In genomic region chr19:56571234-56571633, GRCm38 (mm10) we compare ENCODE assay signal across 24 mouse cellular contexts. TPM values are rescaled to one million over a fixed set of nuclear protein-coding genes. Genes with fewer than 3 reads are reported as not detected.
DNase-seq lines count a peak whose midpoint lies in the region; ATAC-seq and TF ChIP-seq lines count a peak whose summit lies in the region.
"Had no signal": no experiment of that assay in that cellular context is flagged by ENCODE, and none has a peak within 500 bp of the region (broad histone marks: within the 10 kb centered on the region; RNA-seq: fewer than 3 reads in every experiment).

No protein-coding gene starts in this region.

- peaks cover 23% of the 10 kb centered on the region for H3K79me2 ChIP-seq in MEL (ENCODE audit: control insufficient read depth, insufficient read depth, low read length, poor library complexity)

- DNase-seq in liver: no peak
- peak; percentile 65 for DNase-seq in retina, adult 2 months (ENCODE audit: low read depth, low spot score)
- DNase-seq in retina, embryonic 14.5 days (ENCODE audit: low spot score): no peak
- DNase-seq in MEL (ENCODE audit: low read depth, low spot score): peak; percentile 63
- DNase-seq in urinary bladder, postnatal 36 days (ENCODE audit: low spot score in 2 of 2): no peak
- DNase-seq in layer of hippocampus, adult 11-12 months (ENCODE audit: low spot score): no peak
- DNase-seq: adrenal gland, adult 8-10 months; adrenal gland, postnatal 25 days; cerebellum, adult 11-12 months; cerebellum, adult 8-10 months; cerebellum, postnatal 36 days; embryo, embryonic 11 days; gastrocnemius, postnatal 25 days; heart, postnatal 14 days had no signal

- TF ChIP-seq EP300 in MEL (IDR thresholded peaks at IDR 0.05; ENCODE audit: low read depth in 1 of 2, low read length in 2 of 2): peak; percentile 40 to 53; a peak in 1 of 4 replicates

- 34% methylated on average over 2 of the region's 2 CpGs for WGBS in liver, embryonic 16.5 days (ENCODE audit: insufficient replicate concordance)

- TF ChIP-seq RAD21 in MEL (IDR thresholded peaks at IDR 0.05; ENCODE audit: low read depth, low read length): no peak

- H3K27ac ChIP-seq in liver, embryonic 16.5 days (ENCODE audit: low read length): no peak overlapping the region
- no peak overlapping the region for H3K27ac ChIP-seq in MEL (ENCODE audit: control insufficient read depth, low read depth, low read length)
- H3K27ac ChIP-seq: embryonic facial prominence, embryonic 10.5 days; embryonic facial prominence, embryonic 13.5 days; forebrain, embryonic 12.5 days; forebrain, embryonic 15.5 days; heart, embryonic 10.5 days; heart, embryonic 13.5 days; hindbrain, embryonic 12.5 days; hindbrain, embryonic 15.5 days had no signal

- H3K4me2 ChIP-seq in liver, embryonic 16.5 days (ENCODE audit: low read depth, low read length): no peak overlapping the region
- H3K4me2 ChIP-seq: embryonic facial prominence, embryonic 13.5 days; forebrain, embryonic 12.5 days; forebrain, embryonic 15.5 days; heart, embryonic 13.5 days; hindbrain, embryonic 12.5 days; hindbrain, embryonic 15.5 days had no signal

- no peaks in the 10 kb centered on the region for H3K9me3 ChIP-seq in liver, embryonic 16.5 days (replicated peaks; ENCODE audit: control insufficient read depth, low read length)
- H3K9me3 ChIP-seq in MEL (replicated peaks; ENCODE audit: insufficient read depth, low read length): no peaks in the 10 kb centered on the region
- H3K9me3 ChIP-seq: embryonic facial prominence, embryonic 10.5 days; embryonic facial prominence, embryonic 13.5 days; forebrain, embryonic 12.5 days; forebrain, embryonic 15.5 days; heart, embryonic 10.5 days; heart, embryonic 13.5 days; hindbrain, embryonic 12.5 days; hindbrain, embryonic 15.5 days had no signal

- peaks cover 3% of the 10 kb centered on the region; the same call in 1 of the 2 replicates for H3K36me3 ChIP-seq in liver, embryonic 16.5 days (ENCODE audit: control insufficient read depth, insufficient read depth)
- peaks cover 14 to 35% of the 10 kb centered on the region in 2 experiments for H3K36me3 ChIP-seq in MEL (ENCODE audit: control insufficient read depth in 1 of 2, insufficient read depth in 2 of 2, low read length in 2 of 2)

- H3K4me3 ChIP-seq in liver, embryonic 16.5 days (ENCODE audit: low read depth, low read length): no peak overlapping the region
- H3K4me3 ChIP-seq in MEL (ENCODE audit: control insufficient read depth in 1 of 2, insufficient read depth in 1 of 2, low read depth in 2 of 2, low read length in 2 of 2): no peak overlapping the region
- H3K4me3 ChIP-seq: embryonic facial prominence, embryonic 10.5 days; embryonic facial prominence, embryonic 13.5 days; erythroblast, embryonic 14.5 days; forebrain, embryonic 12.5 days; forebrain, embryonic 15.5 days; heart, embryonic 10.5 days; heart, embryonic 13.5 days; hindbrain, embryonic 12.5 days; hindbrain, embryonic 15.5 days had no signal

- H3K4me1 ChIP-seq in liver, embryonic 16.5 days (ENCODE audit: control insufficient read depth, low read depth, low read length): peaks cover 7% of the 10 kb centered on the region
- peaks cover 8 to 11% of the 10 kb centered on the region in 2 experiments for H3K4me1 ChIP-seq in MEL (ENCODE audit: control insufficient read depth in 1 of 2, insufficient read depth in 2 of 2, low read length in 2 of 2)
- H3K4me1 ChIP-seq: embryonic facial prominence, embryonic 10.5 days; embryonic facial prominence, embryonic 13.5 days; hindbrain, embryonic 15.5 days had no signal

- no peak overlapping the region for H3K9ac ChIP-seq in liver, embryonic 16.5 days (ENCODE audit: low read depth, low read length)
- no peak overlapping the region for H3K9ac ChIP-seq in MEL (ENCODE audit: control insufficient read depth, low read depth, low read length, poor library complexity, severe bottlenecking)
- H3K9ac ChIP-seq: embryonic facial prominence, embryonic 13.5 days; forebrain, embryonic 12.5 days; forebrain, embryonic 15.5 days; heart, embryonic 13.5 days; hindbrain, embryonic 12.5 days; hindbrain, embryonic 15.5 days had no signal

- H3K27me3 ChIP-seq in liver, embryonic 16.5 days (ENCODE audit: control insufficient read depth, insufficient read depth, low read depth, low read length): no peaks in the 10 kb centered on the region
- no peaks in the 10 kb centered on the region for H3K27me3 ChIP-seq in MEL (ENCODE audit: control insufficient read depth in 1 of 2, insufficient read depth in 2 of 2, low read length in 2 of 2)
- H3K27me3 ChIP-seq: embryonic facial prominence, embryonic 13.5 days; forebrain, embryonic 12.5 days; forebrain, embryonic 15.5 days; heart, embryonic 13.5 days; hindbrain, embryonic 12.5 days; hindbrain, embryonic 15.5 days had no signal

- no peak for TF ChIP-seq POLR2A in MEL (IDR thresholded peaks at IDR 0.05; ENCODE audit: control insufficient read depth in 1 of 2, insufficient read depth in 1 of 2, low read depth in 1 of 2, low read length in 2 of 2, poor library complexity in 1 of 2)

- ATAC-seq in liver, embryonic 16.5 days (ENCODE audit: low read depth): peak; percentile 48; the same call in 1 of the 2 replicates
- ATAC-seq: forebrain, embryonic 15.5 days had no signal

- TF ChIP-seq CTCF in MEL (IDR thresholded peaks at IDR 0.05 in 2 of 3, conservative IDR thresholded peaks at IDR 0.05 in 1 of 3; ENCODE audit: control insufficient read depth in 1 of 3, insufficient read depth in 1 of 3, low read depth in 2 of 3, low read length in 3 of 3, poor library complexity in 1 of 3, severe bottlenecking in 1 of 3): no peak

TF ChIP-seq in MEL, 35 proteins besides CTCF, POLR2A, EP300 and RAD21 (continues in another document):
- TF ChIP-seq TAL1 (IDR thresholded peaks at IDR 0.05; ENCODE audit: low read length) (no peak), RCOR1 (IDR thresholded peaks at IDR 0.05; ENCODE audit: low read depth, low read length) (peak; percentile 61), TCF12 (IDR thresholded peaks at IDR 0.05; ENCODE audit: low read depth, low read length) (peak; percentile 53; the same call in 1 of the 2 replicates), USF1 (IDR thresholded peaks at IDR 0.05; ENCODE audit: low read depth, low read length) (no peak), MYC (IDR thresholded peaks at IDR 0.05; ENCODE audit: low read depth, low read length) (no peak), MAFK (IDR thresholded peaks at IDR 0.05; ENCODE audit: borderline replicate concordance, low read depth, low read length) (peak; percentile 63), MAZ (IDR thresholded peaks at IDR 0.05; ENCODE audit: low read depth, low read length) (no peak), NRF1 (IDR thresholded peaks at IDR 0.05; ENCODE audit: insufficient read depth, low read depth, low read length, poor library complexity, severe bottlenecking) (no peak), MXI1 (IDR thresholded peaks at IDR 0.05; ENCODE audit: low read depth, low read length) (peak; percentile 40; the same call in 1 of the 2 replicates), KAT2A (conservative IDR thresholded peaks at IDR 0.05; ENCODE audit: low read depth, low read length) (no peak), MEF2A (IDR thresholded peaks at IDR 0.05; ENCODE audit: extremely low read depth, insufficient replicate concordance, low read depth, low read length, poor library complexity, severe bottlenecking) (no peak), CHD1 (IDR thresholded peaks at IDR 0.05; ENCODE audit: low read depth, low read length) (no peak), GABPA (IDR thresholded peaks at IDR 0.05; ENCODE audit: low read depth, low read length) (0 out of 2 replicates have a peak, but pooled peaks have one; percentile 40), NELFE (IDR thresholded peaks at IDR 0.05; ENCODE audit: low read depth, low read length) (no peak), ZNF384 (IDR thresholded peaks at IDR 0.05; ENCODE audit: low read depth, low read length) (no peak), POLR2AphosphoS5 (IDR thresholded peaks at IDR 0.05; ENCODE audit: borderline replicate concordance, low read depth, low read length) (no peak), GATA1 (IDR thresholded peaks at IDR 0.05; ENCODE audit: low read depth, low read length) (peak; percentile 85), CHD2 (IDR thresholded peaks at IDR 0.05; ENCODE audit: low read length) (no peak), E2F4 (IDR thresholded peaks at IDR 0.05; ENCODE audit: borderline replicate concordance, low read depth, low read length) (no peak), USF2 (IDR thresholded peaks at IDR 0.05; ENCODE audit: borderline replicate concordance in 1 of 2, insufficient read depth in 1 of 2, low read depth in 1 of 2, low read length in 2 of 2) (no peak), POLR2AphosphoS2 (IDR thresholded peaks at IDR 0.05; ENCODE audit: low read length) (no peak), SIN3A (IDR thresholded peaks at IDR 0.05; ENCODE audit: low read length) (no peak), ELF1 (IDR thresholded peaks at IDR 0.05; ENCODE audit: low read depth, low read length) (no peak), TBP (IDR thresholded peaks at IDR 0.05; ENCODE audit: low read depth, low read length) (no peak), ZMIZ1 (IDR thresholded peaks at IDR 0.05; ENCODE audit: low read depth, low read length) (no peak), ZKSCAN1 (IDR thresholded peaks at IDR 0.05; ENCODE audit: low read depth, low read length) (no peak), HCFC1 (IDR thresholded peaks at IDR 0.05; ENCODE audit: low read depth, low read length) (no peak), MYB (IDR thresholded peaks at IDR 0.05; ENCODE audit: low read depth, low read length) (no peak), ZC3H11A (IDR thresholded peaks at IDR 0.05; ENCODE audit: low read depth, low read length) (no peak), SMC3 (IDR thresholded peaks at IDR 0.05; ENCODE audit: low read depth, low read length) (no peak), MAX (IDR thresholded peaks at IDR 0.05; ENCODE audit: low read length) (no peak), JUND (IDR thresholded peaks at IDR 0.05; ENCODE audit: low read depth, low read length) (no peak), BHLHE40 (IDR thresholded peaks at IDR 0.05; ENCODE audit: borderline replicate concordance, low read depth, low read length) (no peak)

RNA-seq across cellular contexts. Expression of gene Nhlrc2, which starts 23.2 kb away (rescaled TPM):
- polyA plus RNA-seq in liver, embryonic 16.5 days (2015; fragmentation: Nextera tagmentation; extraction: Ambion mirVana): 7.2 and 7.8 TPM in 2 replicates
- total RNA-seq in MEL (2012; rRNA removed): 27.7 and 34.7 TPM in 2 replicates
- polyA plus RNA-seq in MEL (2012; ENCODE audit: insufficient read depth in 1 of 2, insufficient read length in 2 of 2, low read depth in 1 of 2, low replicate concordance in 2 of 2, missing spikeins in 1 of 2): 10 to 100 TPM; 22.4 to 37.6 TPM

RNA-seq across cellular contexts. Expression of gene Dclre1a, which starts 23.2 kb away (rescaled TPM):
- 16.1 and 16.9 TPM in 2 replicates for polyA plus RNA-seq in liver, embryonic 16.5 days (2015; fragmentation: Nextera tagmentation; extraction: Ambion mirVana)
- 27.9 and 28.7 TPM in 2 replicates for total RNA-seq in MEL (2012; rRNA removed)
- polyA plus RNA-seq in MEL (2012; ENCODE audit: insufficient read depth in 1 of 2, insufficient read length in 2 of 2, low read depth in 1 of 2, low replicate concordance in 2 of 2, missing spikeins in 1 of 2): 100 to 1,000 TPM in 1 of 2 experiments, 10 to 100 TPM in 1; 36.0 to 142 TPM

Comparison
In these comparisons a context has a peak if more than half of its experiments do, and no peak if none do; other contexts are left out.
1. DNase-seq: peak in retina, adult 2 months (single experiment) and MEL (single experiment); none in liver (single experiment), retina, embryonic 14.5 days (single experiment), urinary bladder, postnatal 36 days (0 of 2) and layer of hippocampus, adult 11-12 months (single experiment).